Mouse (Mus musculus) spleen, postnatal 36 days (tissue): ENCODE data around the gene Kcnk13.
A peak's percentile ranks its signal among the peaks of the same experiment; 100 is the strongest.

Experiments used
- DNase-seq, 2 experiments: peaks; one replicate each; pipeline ENCODE4 v3.0.0; 2022; ENCODE audit warnings: low spot score in 2 of 2, mixed read lengths in 1 of 2

The Kcnk13 gene

GRCm38 (mm10) chr12:99964301-99965202, at the start of gene Kcnk13:
Gene Kcnk13 (plus strand): TSS chr12:99964499.
- peak; percentile 78 to 82 for DNase-seq

- DNase-seq, result no peak
These were observed 46.4 kb upstream of the Kcnk13 start for GRCm38 (mm10) chr12:99917800-99918427.

GRCm38 (mm10) chr12:99919636-99920035, 44.7 kb upstream of the Kcnk13 start:
- DNase-seq, result no peak

GRCm38 (mm10) chr12:99921045-99921444, 43.3 kb upstream of the Kcnk13 start:
- no peak for DNase-seq

GRCm38 (mm10) chr12:99923131-99923606, 41.1 kb upstream of the Kcnk13 start:
- DNase-seq, result no peak

- no peak for DNase-seq
These were observed 40.6 kb upstream of the Kcnk13 start for GRCm38 (mm10) chr12:99923703-99924102.

GRCm38 (mm10) chr12:99928311-99928710, 36.0 kb upstream of the Kcnk13 start:
- no peak for DNase-seq

- DNase-seq, result no peak
These were observed 35.1 kb upstream of the Kcnk13 start for GRCm38 (mm10) chr12:99929160-99929559.

GRCm38 (mm10) chr12:99932245-99932644, 32.1 kb upstream of the Kcnk13 start:
- DNase-seq, result no peak

GRCm38 (mm10) chr12:99933630-99934029, 30.7 kb upstream of the Kcnk13 start:
- DNase-seq, result no peak

GRCm38 (mm10) chr12:99935403-99935802, 28.9 kb upstream of the Kcnk13 start:
- DNase-seq, result no peak

GRCm38 (mm10) chr12:99938476-99938875, 25.8 kb upstream of the Kcnk13 start:
- DNase-seq, result no peak

- DNase-seq, result no peak
These were observed 25.1 kb upstream of the Kcnk13 start for GRCm38 (mm10) chr12:99939179-99939578.

GRCm38 (mm10) chr12:99940704-99941103, 23.6 kb upstream of the Kcnk13 start:
- no peak for DNase-seq

GRCm38 (mm10) chr12:99942441-99942840, 21.9 kb upstream of the Kcnk13 start:
- DNase-seq, result peak; percentile 45 to 46

- peak; percentile 61 to 62 for DNase-seq
These were observed 11.4 kb upstream of the Kcnk13 start for GRCm38 (mm10) chr12:99952928-99953327.

GRCm38 (mm10) chr12:99956411-99956810, 7.9 kb upstream of the Kcnk13 start:
- DNase-seq, result peak; percentile 71 to 74

- DNase-seq, result no peak
These were observed 5.9 kb upstream of the Kcnk13 start for GRCm38 (mm10) chr12:99958068-99959060.

- no peak for DNase-seq
These were observed 5.0 kb upstream of the Kcnk13 start for GRCm38 (mm10) chr12:99959291-99959690.

- DNase-seq, result no peak
These were observed 4.4 kb upstream of the Kcnk13 start for GRCm38 (mm10) chr12:99959930-99960329.

GRCm38 (mm10) chr12:99960675-99961074, 3.6 kb upstream of the Kcnk13 start:
- DNase-seq, result no peak
